Mouse (Mus musculus) frontal cortex, postnatal 14 days (tissue): ENCODE measurements around the gene Dusp11.
"Not testable (repeated sequence)": the region's sequence is repeated elsewhere in the genome, so short reads cannot be mapped to it uniquely, and the experiment has no call there.

Source experiments
- DNase-seq, 2 experiments: peaks; one replicate each; pipeline ENCODE4 v3.0.0; 2022; ENCODE audit warnings: low spot score in 2 of 2

Dusp11 gene

DNA sequence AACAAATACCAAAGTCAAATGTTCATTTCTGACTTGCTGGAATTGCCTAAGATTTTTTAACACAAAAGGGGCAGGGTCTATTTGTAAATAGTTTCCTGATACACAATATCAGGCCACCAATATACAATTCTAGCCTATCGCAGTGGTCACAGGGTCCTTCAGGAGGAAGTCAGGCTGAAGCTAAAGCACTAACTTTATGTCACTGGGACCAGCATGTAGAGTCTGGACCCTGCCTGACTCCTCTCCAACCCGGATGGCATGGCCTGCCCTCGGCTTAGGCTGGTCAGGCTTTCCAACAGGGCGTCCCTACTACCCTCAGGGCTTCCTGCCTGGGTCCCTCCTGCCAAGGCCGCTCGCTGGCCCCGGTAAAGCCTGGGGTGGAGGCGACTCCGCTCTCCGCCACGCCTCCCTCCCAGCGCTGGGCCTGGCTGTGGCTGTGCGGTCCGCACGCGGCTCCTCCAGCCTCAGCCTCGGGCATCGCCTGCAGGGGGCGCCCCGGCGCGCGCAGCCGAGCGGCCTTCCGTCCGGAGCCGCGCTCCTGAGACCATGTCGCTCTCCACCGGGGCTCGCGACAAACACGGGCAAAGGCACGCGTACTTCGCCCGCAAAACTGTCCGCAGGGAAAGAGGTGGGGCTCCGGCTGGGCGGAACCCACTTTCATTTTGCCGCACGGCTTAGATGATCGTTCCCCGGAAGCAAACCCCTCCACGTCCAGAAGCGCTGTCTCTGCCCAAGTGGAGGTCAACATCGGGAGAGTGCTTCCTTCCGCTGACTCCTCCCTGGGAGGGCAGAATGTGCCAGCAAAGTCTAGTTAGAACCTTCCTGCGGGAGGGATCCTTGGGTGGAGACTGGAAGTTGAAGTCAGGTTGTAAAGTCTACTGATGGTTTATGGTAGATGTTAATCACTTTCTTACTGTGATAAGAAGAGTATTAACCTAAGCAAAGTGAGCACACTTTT is 24.7 kb downstream of the Dusp11 start:
- DNase-seq, result peak; percentile 65 to 77

- no peak for DNase-seq
Observed at GRCm38 (mm10) chr6:85935646-85936045, 25.8 kb downstream of the Dusp11 start.

- DNase-seq, result no peak
Observed at GRCm38 (mm10) chr6:85934047-85934446, 27.4 kb downstream of the Dusp11 start.

DNA sequence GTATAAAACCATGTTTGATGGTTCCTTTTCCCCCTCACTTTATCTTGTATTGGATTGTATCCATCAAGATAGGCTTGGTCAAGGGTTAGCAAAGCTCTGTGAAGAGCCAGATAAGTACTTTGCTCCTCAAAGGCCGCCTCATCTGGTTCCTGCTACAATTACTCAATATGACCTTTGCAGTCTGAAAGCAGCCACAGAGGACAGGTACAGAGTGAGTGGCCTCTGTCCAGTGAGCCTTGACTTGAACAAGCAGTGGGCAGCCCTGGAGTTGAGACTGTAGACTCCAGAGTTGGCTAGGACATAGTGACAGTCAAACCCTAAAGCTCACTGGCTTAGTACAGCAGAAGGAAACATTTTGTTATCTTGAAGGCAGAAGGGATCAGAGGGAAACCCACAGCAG is 32.2 kb downstream of the Dusp11 start:
- no peak for DNase-seq

DNA sequence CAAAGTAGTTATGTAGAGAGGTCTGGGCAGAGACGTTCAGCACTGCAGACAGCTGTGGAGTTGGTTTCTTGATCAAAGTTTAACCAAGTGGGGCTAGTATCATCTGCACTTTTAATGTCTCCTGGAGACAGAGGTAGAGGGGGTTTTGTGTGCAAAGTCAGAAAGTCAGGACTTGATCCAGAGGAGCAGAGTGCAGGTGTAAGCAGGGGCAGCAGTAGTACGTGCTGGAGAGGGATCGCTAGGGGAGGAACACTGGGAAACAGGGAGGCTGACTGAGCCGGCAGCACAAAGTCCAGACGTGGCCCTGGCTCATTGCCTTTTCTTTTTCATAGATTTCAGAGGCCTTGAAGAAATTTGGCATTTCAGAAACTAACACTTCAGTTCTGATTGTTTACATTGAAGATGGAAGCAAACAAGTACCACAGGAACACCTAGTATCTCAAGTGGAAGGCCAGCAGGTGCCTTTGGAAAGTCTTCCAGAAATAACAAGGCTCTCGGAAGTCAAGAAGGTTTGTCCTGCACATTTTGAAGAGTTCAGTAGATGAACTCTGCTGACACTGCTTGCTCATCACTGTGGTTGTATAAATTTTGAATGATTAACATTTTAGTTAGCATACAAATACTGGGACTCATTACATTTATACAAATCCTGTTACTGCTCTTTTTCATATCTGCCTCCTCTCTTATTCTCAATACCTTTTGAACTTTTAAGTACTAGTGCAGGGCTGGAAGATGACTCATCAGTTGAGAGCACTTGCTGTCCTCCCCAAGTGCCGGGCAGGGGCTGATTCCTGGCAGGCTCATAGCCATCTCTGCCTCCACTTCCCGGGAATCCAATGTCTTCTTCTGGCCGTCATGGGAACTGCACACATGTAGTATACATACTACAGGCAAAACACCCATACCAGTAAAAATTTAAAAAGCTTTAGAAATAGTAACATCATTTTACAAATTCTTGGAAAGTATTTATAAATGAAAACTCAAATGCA is 33.7 kb downstream of the Dusp11 start:
- DNase-seq, result no peak

DNA sequence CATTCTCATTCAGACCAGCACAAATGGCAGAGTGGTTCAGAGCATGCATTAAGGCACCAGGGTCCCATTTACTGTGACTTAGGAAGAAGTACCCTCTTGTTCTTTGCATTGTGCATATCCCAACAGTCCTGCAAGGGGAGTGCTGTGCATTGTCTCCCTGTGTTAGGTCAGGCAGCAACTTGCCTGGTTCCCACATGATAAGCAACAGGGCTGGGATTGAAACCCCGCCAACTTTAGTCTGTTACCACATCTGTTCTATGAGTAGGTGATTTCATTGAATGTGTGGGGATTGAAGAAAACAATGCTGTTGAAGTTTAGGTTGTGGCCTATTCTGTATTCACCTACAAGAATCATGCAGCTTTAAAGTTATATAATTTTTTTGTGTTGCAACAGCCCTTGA is 34.8 kb downstream of the Dusp11 start:
- DNase-seq, result no peak

GRCm38 (mm10) chr6:85923643-85924042 is 37.8 kb downstream of the Dusp11 start:
- DNase-seq, result no peak

DNA sequence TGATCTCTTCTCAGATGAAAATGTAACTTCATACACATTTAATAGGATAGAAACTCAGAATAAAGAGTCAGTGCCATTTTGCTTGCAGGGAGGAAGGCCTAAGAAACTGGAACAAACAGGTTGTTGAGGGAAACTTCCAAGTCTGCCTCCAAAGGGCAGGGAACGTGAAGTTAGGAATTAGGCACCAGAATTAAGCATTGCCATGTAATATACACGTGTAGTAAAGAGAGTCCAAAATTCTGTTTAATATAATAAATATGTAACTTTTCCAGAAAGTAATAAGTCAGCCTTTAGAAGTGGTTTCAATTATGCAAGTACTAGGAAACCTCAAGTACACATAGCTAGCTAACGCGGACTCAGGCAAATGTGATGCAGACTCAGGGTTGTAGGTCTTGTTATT is 42.1 kb downstream of the Dusp11 start:
- DNase-seq, result no peak

- DNase-seq, result not testable (repeated sequence)
Observed at GRCm38 (mm10) chr6:85918341-85918740, 43.1 kb downstream of the Dusp11 start.

DNA sequence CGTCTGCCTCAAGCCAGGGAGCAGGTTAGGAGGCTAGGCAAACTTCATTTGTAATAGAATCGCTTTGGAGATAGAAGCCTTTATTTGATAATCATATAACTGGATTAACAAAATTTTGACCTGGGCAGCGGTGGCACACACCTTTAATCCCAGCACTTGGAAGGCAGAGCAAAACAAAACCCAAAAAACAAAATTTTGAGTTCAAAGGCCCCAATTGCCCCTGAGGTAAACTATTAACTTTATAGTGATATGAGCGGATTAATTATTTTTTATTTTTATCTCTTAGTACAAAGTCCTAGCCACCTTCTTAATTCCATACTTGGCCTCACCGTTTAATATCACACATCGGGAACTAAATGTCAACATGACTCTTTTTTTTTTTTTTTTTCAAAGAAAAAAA is 44.9 kb downstream of the Dusp11 start:
- DNase-seq, result no peak

DNA sequence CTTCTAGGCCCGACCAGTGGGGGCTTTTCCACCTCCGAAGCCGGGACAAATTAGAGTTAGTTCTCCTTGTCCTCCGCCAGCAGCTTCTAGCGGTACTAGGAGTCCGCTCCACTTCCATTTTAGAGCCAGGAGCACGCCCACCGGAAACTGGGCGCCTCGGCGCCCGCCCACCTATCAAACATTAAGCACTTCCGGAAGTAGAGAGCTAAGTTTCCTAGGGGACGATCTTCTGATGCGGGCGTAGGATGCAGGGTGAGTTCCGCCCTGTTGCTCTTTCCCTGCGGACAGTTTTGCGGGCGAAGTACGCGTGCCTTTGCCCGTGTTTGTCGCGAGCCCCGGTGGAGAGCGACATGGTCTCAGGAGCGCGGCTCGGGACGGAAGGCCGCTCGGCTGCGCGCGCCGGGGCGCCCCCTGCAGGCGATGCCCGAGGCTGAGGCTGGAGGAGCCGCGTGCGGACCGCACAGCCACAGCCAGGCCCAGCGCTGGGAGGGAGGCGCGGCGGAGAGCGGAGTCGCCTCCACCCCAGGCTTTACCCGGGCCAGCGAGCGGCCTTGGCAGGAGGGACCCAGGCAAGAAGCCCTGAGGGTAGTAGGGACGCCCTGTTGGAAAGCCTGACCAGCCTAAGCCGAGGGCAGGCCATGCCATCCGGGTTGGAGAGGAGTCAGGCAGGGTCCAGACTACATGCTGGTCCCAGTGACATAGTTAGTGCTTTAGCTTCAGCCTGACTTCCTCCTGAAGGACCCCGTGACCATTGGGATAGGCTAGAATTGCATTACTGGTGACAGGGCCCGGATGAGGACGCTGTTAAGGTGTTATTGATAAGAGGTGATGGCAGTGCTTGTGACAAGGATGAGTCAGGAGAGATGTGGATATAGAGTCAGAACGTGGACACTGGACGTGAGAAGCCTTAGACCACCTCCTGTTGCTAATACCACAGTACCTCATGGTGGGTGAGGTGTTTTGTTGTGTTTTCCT is 45.6 kb downstream of the Dusp11 start, which contains the start of gene Nat8f1:
Nat8f1 (minus strand) TSS at position 149 of the 975 bp plus-strand sequence.
- DNase-seq, result peak; percentile 85

GRCm38 (mm10) chr6:85915141-85915538 is 46.3 kb downstream of the Dusp11 start:
- DNase-seq, result peak in 1 of 2 experiments; percentile 20

DNA sequence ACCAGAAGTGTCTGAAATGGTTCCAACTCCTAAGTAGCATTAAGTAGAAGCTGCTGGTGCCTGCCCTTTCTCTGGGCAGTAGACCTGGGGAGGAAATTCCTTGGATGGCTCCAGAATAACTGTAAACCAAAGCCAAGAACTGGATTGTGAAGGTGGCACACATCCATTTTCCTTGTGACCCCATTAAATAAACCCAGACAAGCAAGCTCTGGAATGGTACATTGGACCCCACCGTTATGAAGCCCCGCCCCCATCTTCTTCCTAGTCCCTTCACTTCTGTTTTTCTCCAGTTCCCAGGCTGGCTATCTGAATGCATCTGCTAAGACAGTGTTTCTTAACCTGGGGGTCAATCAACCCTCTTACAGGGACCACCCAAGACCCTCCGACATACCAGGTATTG is 49.9 kb downstream of the Dusp11 start, which contains the start of gene Tprkb:
Tprkb (plus strand) TSS at position 279 of the 400 bp plus-strand sequence.
- no peak for DNase-seq

DNA sequence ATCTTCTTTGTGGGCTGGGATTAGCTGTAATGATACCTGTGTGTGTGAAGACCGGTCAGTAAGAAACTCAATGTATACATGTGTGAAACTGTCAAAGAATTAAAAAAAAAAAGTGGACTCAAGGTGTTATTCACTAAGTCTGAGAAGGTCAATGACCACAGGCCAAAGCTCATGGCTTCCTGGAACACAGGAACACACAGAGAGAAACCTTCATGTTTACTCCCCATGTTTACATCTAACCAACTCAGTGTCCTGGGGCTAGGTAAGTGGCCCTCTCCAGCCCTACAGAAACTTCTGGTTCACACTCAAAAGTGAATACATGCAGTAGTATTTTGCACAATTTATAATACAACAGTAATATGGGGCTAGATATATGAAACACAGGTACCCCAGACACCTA is 51.8 kb downstream of the Dusp11 start:
- no peak for DNase-seq

GRCm38 (mm10) chr6:85908341-85908740 is 53.1 kb downstream of the Dusp11 start:
- DNase-seq, result no peak

DNA sequence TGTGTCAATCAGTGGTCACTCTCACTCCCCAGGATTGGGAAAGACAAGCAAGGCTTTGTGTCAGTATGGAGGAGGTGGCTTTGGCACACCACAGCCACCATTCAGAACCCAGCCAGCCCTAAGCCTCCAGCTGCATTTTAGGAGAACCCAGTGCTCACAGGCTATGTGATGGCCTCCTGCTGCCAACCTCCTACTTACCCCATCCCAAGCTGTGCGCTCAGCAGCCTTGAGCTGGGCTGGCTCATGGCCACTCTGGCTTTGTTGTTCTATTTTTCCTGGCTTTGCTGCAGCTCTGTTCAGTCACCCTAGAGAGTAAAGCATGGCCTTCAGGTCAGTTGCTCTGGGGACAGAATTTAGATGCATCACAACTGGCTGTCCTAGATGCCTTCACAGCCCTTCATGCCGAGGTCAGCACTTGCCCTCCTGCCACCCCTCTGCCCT is 54.5 kb downstream of the Dusp11 start:
- peak; percentile 23 to 69 for DNase-seq

- peak; percentile 64 to 77 for DNase-seq
Observed at GRCm38 (mm10) chr6:85904642-85905061, 56.8 kb downstream of the Dusp11 start, which contains the start of gene Nat8f4. Gene Nat8f4, minus strand, starts transcription at chr6:85904884.

- no peak for DNase-seq
Observed at GRCm38 (mm10) chr6:85902303-85902702, 59.2 kb downstream of the Dusp11 start.

DNA sequence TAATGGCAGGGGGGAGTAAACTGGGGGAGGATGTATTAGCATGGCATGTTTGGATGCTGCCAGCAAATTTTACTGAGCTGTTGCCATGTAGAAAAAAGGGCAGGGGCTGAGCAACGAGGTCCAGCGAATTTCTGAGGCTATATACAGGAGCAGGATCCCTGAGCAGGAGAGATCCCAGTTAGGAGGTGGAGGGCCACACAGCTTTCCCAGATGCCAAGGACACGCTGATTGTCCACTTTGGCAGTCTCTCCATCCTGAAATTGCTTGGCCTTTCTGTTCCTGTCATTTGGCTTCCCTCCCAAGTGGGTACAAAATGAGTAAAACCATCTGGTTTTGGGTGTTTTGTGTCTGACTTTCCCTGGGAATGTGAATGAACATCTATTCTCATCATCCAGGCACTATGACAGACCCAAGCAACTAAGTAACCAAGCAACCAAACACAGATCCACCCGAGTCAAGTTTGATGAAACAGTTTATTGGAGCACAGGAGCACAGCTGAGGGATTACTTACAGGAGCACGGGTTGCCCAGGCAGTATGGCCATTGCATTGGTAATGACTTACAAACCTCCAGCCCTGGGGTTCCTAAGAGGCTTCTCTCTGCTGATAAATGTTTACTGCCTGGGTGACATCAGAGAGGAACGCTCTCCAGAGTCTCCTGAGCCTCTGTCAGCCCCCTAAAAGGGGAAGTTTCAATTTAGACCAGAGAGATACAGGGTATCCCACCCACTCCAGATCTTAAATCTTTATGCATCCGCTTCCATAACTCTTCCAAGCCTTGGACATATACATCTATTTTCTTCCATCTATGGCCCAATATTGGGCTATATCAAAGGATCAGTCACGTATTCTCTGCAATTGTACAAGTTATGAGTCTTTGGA is 62.6 kb downstream of the Dusp11 start:
- not testable (repeated sequence) for DNase-seq
